Mouse (Mus musculus) embryo, embryonic 11.5 days (tissue): ENCODE measurements around the gene Ankrd50.

Source experiments
- DNase-seq: peaks from one replicate; pipeline ENCODE4 v3.0.0-alpha.2; 2012; ENCODE audit warnings: low read depth, low spot score

Gene Ankrd50

DNA sequence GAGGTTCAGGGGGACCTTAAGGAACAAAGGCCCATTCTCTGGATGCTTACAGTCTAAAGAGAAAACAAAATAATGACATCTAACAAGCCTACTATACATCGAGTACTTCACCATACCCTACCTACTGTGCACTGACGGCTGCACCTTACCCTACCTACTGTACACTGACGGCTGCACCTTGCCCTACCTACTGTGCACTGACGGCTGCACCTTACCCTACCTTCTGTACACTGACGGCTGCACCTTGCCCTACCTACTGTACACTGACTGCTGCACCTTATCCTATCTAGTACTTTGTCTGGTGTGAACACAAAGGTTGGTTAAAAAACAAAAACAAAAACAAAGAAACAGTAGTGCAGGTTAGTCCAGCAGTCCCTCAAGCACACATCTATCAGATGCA lies 18.5 kb downstream of the Ankrd50 start:
- no peak for DNase-seq

DNA sequence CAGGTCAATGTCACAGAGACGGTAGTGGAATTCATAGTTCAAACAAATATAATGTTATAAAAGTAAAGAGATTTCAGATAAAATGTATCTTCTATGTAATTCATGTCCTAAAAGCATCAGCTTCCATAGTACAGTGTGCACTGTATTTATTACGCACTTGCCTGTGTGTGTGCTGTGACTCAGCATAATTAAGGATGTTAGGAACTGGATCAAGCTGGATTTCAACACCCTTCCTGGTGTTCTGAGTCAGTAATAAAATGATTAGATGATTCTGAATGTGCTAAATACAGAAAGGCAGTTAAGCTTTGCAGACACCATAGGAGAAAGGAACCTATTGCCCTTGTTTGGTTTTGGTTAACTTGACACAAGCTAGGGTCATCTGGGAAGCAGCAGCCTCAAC lies 21.5 kb downstream of the Ankrd50 start:
- no peak for DNase-seq

DNA sequence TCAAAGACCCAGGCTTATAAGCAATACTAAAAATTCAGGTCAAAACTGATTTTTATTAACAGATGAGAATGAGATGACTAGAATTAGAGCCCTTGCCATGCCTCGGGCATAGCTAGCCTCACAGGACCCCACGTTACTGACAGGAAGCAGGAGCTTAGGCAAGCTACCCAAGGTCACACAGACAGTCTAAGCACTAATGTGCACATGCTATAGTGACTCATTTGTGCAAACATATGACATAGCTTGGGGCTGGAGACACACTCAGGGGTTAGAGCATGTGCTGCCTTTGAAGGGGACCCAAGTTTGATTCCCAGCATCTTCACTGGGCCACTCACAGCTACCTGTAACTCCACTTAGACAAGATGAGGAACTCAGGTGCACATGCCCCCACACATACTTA lies 22.9 kb downstream of the Ankrd50 start:
- DNase-seq, result no peak

DNA sequence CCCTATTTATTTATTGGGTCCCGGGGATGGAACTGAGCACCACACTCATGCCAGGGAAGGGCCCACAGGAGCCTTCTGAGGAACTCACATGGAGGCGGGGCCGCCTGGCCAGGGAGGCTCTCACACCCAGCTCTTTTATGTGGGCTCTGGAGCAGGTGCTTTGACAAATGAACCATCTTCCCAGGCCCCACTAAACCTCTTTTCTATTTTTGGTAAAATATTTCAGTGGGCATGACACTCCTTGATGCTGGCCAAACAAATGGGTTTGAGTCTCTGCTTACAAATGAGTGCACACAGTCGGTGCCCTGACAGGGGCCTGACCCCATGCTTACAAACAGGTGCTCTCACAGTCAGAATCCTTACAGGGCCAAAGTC lies 24.4 kb downstream of the Ankrd50 start:
- no peak for DNase-seq

DNA sequence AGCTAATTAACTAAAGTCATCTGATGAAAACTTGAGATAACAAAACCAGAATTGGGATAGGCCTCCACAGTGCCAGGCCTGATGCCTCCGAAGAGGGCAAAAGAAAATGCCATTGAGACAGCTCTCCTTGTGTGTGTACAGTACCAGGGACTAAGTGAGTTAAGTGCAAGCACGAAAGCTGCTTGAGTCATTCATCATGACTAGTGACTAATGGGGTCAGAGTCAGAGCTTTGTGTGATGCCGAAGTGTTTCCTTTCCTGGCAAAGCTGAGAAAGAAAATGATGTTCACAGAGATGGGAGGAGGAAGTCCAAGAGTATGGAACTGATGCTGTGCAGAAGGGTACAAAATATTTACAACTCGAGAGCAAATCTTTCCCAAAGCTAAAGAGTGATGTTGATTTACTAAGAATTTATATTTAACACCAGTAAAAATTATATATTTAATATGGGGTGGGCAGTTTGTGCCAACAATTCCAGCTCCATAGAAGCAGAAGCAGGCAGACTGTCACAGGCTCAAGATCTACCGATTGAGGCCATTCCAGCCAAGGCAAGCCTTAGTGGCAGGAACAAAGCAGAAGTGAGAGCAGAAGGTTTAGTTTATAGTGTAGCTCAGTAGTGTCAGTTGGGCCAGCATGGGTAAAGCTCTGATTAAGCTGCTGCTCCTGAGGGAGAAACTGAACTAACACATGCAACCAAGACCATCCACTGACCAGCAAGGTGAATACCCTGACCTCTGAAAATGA lies 25.0 kb downstream of the Ankrd50 start:
- DNase-seq, result no peak

DNA sequence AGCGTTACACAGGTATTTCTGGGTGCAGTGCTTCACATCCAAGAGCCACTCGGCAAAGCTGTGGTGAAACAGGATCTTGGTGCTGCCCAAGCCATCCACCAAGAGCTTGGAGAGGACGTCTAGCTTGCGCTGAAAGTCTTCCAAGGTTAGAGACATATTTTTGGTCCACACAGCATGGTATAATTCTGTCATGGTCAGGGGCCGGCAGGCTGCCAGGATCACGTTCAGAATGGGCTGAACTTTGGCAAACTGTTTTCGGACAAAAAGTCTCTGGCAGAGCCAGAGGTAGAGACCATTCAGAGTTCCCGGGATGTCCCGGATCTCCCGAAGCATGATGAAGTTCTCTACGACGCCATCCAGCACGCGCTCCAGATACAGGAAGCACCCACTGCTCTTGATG lies 27.6 kb downstream of the Ankrd50 start:
- no peak for DNase-seq

DNA sequence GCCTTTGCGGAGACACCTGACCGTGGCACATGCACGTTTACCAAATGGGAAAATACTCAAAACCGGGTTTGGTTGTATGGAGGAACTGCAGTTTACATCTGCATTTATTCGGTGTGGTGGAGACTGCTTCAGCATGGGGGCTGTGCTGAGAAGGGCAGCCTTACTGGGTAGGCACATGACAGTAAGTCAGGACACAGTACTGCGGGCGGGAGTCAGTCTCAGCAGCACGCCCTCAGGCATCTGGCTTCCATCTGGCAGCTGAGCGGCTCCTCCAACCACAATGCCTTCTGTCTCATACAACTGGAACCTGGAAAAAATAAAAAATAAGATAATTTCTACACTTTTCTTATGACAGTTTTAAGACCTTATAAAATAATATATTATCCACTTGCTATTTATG lies 32.4 kb downstream of the Ankrd50 start:
- DNase-seq, result no peak

DNA sequence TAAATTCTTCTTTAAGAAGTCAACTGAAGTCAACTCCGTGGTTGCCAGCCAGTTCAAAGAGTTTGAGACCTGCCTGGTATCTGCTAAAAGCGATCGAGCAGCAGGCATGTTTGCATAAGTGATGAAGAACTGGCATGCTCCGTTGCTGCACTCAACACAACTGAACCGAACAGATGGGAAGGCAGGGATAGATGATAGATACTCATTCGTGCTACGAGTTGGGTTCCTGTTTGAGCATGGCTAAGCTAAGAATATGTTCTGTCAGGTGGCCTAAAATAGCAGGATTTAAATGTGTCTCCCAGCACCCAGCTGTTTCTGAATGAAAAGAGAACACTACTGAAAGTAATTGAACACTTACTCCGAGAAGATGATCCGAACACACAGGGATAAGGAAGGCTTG lies 38.1 kb downstream of the Ankrd50 start:
- no peak for DNase-seq

DNA sequence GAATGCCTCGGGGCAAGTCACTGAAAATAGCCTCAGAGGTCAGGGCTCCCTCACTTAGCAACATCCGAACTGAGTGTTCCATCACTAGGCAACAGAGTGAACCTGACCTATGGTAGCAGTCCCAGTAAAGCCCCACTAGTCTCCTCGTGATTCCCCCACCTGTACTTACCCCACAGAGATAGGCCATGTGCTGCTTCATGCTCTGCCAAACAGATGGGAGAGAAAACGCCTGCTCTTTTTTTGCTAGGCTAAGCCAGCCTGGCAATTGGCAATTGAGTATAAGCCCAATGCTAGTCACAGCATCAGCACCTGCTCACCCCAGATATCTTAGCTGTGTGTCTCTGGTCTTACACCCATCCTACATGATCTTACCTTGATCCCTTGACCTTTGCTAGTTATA lies 40.8 kb downstream of the Ankrd50 start:
- no peak for DNase-seq

DNA sequence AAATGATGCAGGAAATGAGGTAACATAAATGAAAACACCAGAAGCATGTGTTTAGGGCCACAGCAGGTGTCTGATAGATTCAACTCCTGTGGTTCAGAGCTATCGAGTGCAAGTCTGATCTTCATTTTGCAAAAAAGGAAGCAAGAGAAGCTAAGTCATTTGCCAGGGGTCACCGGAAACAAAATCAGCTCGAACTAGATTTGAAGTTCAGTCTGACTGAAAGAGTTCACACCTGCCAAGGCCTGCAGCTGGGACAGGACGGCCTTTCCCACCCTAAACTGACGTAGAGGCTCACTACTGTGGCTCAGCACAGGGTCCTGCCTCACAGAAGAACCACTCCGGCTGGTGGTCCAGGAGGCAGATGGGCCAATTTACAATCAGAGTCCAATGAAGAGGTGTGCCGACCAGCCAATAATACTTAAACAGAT lies 44.1 kb downstream of the Ankrd50 start:
- DNase-seq, result no peak

DNA sequence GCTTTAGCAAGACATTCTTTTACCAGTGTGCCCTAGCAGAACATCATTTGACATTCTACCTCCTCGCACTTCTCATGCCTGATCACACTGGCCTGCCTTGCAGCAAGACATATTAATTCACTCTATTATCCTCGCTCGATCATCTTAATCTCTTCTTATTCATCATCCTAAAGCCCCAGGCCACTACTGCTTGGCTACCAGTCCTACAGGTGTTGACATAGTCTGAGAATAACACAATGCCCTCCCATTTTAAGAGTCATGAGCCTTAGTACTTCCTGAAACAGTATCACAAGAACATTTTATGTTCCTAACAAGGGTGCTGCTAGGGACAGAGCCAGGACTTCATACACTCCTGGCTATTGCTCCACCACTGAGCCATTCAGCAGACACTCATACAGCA lies 48.0 kb downstream of the Ankrd50 start:
- DNase-seq, result no peak

DNA sequence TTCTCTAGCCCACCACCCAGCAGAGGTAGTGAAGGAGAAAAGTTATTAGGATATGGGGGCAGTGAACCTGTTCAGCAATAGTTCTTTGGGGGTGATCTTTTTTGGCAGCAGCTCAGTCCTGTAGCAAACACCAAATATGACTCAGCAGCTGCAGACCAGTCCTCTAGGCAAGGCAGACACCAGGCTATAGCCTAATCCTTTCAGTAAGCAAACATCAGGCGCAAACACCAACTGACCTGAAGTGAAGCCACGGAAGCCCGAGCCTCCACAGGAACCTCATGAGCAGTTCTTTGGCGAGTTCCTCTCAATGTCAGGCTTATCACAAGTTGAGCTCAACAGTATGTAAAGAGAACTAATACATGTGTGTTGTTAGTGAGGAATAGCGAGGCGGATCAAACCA lies 48.8 kb downstream of the Ankrd50 start:
- no peak for DNase-seq

DNA sequence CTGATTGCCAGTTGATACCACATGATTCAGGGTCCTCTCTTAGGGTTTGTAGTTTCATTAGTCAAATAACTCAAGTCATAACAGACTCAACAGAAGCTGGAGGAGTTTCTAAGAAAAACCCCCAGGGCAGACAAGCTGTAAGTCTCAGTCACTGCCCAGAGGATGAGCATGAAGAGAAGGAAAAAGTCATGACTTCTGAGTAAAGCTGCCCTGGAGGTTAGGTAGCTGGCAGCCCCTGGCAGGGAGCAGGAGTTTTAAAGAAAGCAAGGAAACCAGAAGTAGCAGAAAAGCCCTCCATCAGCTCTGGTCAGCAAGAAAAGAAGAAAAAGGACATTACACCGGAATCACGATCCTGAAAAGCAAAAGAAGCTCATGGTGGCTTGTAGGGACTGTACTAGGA lies 50.2 kb downstream of the Ankrd50 start:
- DNase-seq, result no peak

DNA sequence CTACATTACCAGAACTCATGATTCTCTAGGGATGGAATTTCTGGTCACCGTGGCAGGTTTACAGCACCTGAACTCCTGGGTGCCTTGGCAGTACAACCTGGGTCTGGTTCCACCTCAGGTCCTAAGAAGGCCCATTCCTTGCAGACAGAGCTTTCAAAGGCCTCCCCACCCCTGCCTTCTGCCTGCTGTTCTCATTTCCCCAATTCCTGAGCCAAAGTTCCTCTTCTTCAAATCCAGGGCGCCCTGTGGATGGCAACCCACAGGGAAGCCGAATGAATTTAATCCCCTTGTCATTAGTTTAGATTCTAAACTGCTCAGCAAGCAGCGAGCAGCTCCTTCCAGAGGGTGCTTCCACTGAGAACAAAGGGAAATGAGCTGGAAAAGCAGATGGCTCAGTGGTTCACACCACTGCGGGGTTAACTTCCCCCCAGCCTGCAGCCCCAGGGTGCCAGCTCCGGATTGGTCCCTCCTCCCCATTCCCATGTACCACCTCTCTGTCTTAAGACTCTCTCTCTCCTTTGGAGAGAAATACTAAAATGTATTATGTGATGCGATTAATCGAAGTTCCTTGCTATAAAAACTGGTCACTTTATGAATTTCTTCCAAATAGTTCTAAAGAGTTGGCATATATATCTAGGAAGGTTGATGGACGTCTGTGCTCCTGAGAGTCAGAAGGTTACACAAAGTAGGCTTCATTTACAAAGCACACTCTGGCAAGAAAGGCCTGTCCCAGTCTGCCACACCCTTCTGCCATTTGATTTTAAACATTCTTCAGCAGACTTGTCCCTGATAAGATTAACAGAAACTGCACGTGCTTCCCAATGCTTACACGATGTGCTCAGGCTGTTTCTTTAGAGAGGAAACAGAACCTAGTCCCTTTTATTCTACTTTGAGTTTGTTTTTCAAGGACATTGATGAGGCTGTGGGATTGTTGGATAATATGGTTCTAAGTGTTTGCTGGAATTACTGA lies 50.9 kb downstream of the Ankrd50 start:
- DNase-seq, result no peak

DNA sequence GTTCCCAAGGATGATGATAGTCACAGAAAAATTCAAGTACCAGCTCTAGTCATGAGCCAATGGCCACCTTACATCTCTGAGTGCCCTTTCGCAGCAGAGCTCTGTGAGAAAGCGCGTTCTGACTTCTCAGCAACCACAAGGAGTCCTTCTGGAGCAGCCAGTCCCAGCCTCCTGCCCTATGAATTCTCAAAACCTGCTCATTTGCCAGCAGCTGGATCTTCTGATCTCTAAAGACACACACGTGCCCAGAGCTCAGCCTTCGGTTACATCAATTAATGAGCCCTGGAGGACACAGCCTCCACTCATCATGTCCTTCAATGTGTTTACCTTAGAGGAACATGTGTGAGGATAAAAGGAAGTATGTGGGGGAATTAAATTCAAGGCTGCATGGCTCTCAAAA lies 53.2 kb downstream of the Ankrd50 start:
- DNase-seq, result no peak

DNA sequence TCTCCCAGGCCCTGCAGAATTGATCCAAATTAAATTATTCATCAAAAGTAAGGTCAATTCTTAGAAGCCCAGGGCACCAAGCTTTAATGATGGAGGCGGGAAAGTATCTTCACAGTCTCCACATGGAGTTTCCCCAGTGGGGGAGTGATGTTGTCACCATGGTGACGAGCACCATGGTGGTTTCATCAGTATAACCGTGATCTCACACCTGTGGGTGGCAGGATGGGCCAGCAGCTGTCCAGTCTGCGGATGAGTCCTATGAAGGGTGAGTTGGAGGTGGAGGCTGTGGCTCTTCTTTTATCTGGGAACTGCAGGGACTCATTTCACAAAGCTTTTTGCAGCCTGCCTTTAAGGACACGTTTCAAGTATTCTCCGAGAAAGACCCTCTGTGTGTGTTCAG lies 53.6 kb downstream of the Ankrd50 start:
- DNase-seq, result no peak

DNA sequence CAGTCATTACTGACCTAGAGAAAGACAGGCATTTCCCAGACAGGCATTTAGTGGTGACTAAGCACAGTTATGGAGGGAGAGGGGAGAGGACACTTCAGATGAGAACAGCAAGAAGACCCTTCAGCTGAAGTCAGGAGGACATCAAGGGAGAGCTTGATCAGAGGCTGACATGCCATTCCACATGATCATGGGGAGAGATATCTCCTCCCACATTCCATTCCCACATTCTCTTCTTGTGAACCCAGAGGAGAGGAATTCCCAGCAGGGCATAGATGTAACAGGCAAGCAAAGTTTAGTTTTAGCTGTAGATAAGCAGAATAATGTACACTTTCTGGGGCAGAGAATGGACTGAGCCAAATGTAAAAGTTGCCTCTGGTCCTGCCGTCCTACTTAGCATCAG lies 57.4 kb downstream of the Ankrd50 start:
- no peak for DNase-seq

DNA sequence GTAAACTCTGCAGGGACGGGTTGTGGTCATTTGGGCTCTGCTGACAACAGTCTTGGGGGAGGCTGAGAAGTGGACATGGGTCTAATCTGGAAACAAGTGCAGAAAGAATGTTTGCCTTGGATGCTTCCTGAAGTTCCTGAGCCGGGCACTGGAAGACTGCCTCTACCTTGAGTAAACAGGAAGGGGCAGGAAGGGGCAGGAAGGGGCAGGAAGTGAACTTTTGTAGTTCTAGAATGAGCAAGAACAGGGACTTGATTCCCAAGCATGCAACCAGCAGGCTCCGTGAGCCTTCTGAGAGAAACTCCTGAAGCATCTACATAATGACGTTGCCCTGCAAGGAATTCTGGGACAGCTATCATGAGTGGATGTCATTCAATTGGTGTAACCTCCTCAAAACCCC lies 60.7 kb downstream of the Ankrd50 start:
- no peak for DNase-seq

DNA sequence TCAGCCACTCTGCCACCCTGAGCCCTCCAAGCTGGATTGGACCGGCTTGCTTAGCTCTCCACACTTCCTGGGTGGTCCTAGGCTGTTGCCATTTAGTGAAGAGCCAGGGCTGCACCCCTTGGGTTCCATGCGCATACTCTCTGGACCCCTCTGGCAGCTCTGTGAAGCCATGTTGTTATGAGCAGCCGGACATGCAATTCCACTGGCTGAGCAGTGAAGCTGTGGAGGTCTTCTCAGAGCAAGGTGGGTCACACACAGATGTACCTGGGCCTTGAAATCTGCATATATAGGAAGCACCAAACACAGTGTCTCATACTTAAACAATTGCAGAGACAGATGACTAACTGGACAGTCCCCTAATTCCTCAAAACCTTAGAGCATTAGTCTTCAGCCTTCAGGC lies 64.7 kb downstream of the Ankrd50 start:
- DNase-seq, result no peak

DNA sequence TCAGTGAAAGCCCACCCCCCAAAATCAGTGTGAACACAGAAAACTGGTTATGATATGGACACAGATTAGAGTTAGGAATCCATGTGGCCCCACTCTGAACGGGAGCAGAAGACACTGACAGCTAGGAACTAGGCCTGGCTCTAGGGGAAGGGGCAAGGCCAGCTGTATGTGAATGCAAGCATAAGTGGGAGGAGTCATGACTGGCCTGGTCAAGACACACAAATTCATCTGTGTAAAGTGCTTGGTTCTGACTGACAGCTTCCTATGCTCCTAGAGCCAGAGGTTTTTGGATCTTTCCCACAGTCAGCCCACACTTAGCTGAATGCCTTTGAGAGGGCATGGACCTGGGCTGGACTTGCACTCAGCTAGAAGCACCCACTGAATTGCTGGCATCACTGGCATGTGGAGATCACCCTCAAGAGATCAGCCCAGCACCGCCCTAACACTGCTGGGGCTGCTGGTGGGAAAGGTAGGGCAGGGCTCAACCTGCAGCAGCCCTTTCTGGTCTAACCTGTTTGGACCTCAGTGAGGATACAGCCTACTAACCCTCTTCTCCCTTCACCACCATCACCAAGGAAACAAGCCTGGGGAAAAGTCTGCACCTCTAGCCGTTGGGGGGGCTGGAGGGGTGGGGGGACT lies 69.2 kb downstream of the Ankrd50 start:
- DNase-seq, result no peak
